Mouse (Mus musculus): ENCODE data around the gene Eddm3b. TPM values are rescaled to one million over a fixed set of nuclear protein-coding genes. Genes with fewer than 3 reads are reported as not detected.
A peak's percentile ranks its signal among the peaks of the same experiment; 100 is the strongest.

Gene Eddm3b
- polyA plus RNA-seq (2016; fragmentation: Nextera tagmentation; extraction: Ambion mirVana) = not detected in 2 replicates

DNA sequence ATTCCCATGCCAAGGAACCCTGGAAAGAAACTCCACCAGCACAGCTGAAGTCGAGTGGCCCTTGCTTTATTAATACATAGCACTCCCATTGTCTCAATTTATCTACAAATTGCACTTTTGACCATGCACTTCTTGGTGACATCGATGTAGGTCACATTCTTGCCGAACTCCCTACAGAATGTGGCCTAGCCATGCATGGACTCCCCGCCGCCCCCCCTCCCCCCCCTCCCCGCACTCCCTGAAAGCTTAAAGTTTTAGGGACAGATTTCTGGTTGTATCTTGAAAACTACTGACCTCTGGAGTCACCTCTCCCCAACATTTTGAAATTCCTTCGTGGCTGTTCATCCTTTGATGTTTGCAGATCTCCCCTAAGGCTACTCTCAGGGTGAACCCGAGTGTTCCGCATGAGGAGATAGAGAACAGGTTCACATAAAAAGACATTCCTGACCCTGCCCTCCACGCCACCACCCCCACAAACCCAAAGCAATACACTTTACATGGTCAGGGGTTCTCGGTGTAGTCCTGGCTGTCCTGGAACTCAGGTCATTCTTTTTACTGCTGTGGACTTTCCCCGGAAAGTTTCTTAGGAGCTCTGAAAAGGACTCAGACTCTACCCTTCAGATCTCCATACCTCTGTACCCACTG lies at the start of gene Eddm3b:
Gene Eddm3b (plus strand): TSS at position 511 of the 645 bp plus-strand sequence.
- no peak for DNase-seq (ENCODE audit: low spot score)
- no peak within 1 kb of the TSS for H3K27ac ChIP-seq
- no peaks in the 10 kb centered on the region for H3K4me1 ChIP-seq
- 53% methylated on average over 12 of the region's 12 CpGs for WGBS
- no peaks in the 10 kb centered on the region for H3K9me3 ChIP-seq (replicated peaks)
- no peaks in the 10 kb centered on the region for H3K27me3 ChIP-seq (ENCODE audit: low read depth, poor library complexity, severe bottlenecking)
- no peaks in the 10 kb centered on the region for H3K36me3 ChIP-seq
- no peak within 1 kb of the TSS for H3K4me3 ChIP-seq

DNA sequence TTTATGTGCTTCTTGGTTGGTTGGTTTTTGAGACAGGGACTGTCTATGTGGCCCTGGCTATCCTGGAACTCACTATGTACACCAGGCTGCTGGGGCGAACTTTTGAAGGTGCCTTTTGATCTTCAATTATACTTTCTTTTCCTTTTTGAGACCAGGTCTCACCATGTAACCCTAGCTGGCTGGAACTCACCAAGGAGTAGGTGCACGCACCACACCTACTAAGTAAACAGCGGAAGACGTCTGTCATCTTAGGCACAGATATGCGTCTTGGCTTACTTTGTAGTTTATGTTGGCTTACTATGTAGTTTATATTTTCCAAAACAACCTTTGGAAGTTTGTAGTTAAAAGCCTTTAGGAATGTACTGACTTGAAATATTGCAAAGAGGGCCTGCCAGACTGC lies 45.3 kb upstream of the Eddm3b start:
- 91% methylated on average over 5 of the region's 5 CpGs for WGBS
- Histone ChIP-seq H3K36me3 (no peaks in the 10 kb centered on the region), H3K4me1 (0 out of 2 replicates have a peak, but pooled peaks cover 5% of the 10 kb centered on the region), H3K4me3 (no peak overlapping the region), H3K27ac (no peak overlapping the region), H3K9me3 (replicated peaks) (no peaks in the 10 kb centered on the region), H3K27me3 (ENCODE audit: low read depth, poor library complexity, severe bottlenecking) (no peaks in the 10 kb centered on the region)
- DNase-seq (ENCODE audit: low spot score) = no peak

DNA sequence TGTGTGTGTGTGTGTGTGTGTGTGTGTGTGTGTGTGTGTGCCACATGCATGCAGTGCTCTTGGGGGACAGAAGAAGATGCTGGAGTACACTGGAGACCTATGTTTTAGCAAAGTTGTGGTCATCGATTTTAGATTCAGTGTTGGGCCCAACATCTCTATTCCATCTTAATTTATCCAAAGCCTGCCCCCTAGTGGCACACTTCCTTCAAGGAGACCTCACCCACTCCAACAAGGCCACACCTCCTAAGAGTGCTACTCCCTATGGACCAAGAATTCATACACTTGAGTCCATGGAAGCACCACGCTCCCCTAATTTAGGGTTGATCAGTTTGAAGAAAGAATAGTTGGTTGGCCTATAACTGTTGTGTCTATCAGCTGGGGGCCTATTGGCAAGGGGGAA lies 44.6 kb upstream of the Eddm3b start:
- Histone ChIP-seq H3K27ac (no peak overlapping the region), H3K9me3 (replicated peaks) (no peaks in the 10 kb centered on the region), H3K36me3 (no peaks in the 10 kb centered on the region), H3K27me3 (ENCODE audit: low read depth, poor library complexity, severe bottlenecking) (no peaks in the 10 kb centered on the region), H3K4me3 (no peak overlapping the region), H3K4me1 (0 out of 2 replicates have a peak, but pooled peaks cover 5% of the 10 kb centered on the region)
- WGBS = 79% methylated on average over 2 of the region's 2 CpGs
- DNase-seq (ENCODE audit: low spot score) = no peak

DNA sequence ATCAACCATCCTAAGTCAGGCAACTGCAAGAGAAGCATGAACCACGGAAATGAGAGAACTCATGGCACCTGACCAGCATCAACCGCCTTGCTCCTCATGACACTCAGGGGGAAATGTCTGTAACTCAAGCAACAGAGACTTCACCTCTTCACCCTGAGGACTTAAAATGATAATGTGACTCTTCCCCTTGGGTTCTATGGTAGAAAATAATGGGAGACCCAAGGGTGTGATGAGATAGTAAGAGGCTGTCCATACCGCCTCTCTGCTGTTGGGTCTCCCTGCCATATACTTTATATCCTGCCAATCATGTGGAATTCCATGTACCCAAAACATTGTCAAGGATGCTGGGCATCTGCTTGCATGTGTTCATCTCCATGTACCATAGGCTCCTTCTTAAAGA lies 39.9 kb upstream of the Eddm3b start, which contains the start of gene Olfr750:
Gene Olfr750 (minus strand): TSS at position 101 of the 400 bp plus-strand sequence.
- no peak for DNase-seq (ENCODE audit: low spot score)
- no peak within 1 kb of the TSS for H3K27ac ChIP-seq
- H3K36me3 ChIP-seq = no peaks in the 10 kb centered on the region
- H3K27me3 ChIP-seq (ENCODE audit: low read depth, poor library complexity, severe bottlenecking) = no peaks in the 10 kb centered on the region
- WGBS = 83% methylated on average over 3 of the region's 3 CpGs
- no peak within 1 kb of the TSS for H3K4me3 ChIP-seq
- no peaks in the 10 kb centered on the region for H3K4me1 ChIP-seq
- H3K9me3 ChIP-seq (replicated peaks) = no peaks in the 10 kb centered on the region

DNA sequence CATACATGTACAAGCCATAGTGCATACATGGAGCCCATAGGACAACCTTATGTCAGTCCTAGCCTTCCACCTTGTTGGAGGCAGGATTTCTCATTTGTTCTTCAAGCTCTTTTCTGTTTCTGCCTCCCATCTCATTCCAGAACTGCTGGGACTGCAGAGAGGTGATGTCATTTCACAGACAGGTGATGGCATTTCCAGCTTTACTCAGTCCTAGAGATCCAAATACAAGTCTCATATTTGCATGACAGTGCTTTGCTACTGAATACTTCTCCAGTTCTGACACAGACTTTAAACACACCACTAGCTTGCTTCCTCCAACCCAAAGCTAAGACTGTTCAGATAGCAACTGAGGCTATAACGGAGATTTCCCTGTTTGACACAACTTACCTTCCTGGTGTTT lies 35.0 kb upstream of the Eddm3b start:
- Histone ChIP-seq H3K27me3 (ENCODE audit: low read depth, poor library complexity, severe bottlenecking) (peaks cover 3% of the 10 kb centered on the region; the same call in 1 of the 2 replicates), H3K27ac (no peak overlapping the region)

DNA sequence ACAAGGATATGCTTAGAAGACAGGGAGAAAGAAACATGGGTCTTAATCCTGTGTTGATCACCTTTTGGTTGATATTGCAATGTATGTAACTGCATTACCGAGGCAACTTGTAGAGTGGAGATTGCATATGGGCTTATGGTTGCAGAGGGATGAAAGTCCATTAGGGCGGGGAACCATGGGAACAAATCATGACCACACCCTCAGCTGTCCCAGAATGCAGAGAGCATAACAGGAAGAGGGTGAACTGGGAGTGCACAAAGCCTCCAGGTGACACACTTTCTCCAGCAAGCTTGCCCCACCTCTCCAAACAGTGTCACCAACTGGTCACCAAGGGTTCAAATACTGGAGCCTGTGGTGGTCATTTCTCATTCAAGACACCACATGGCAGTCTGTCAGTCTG lies 33.2 kb upstream of the Eddm3b start:
- Histone ChIP-seq H3K4me1 (peaks cover 11% of the 10 kb centered on the region; the same call in 1 of the 2 replicates), H3K27me3 (ENCODE audit: low read depth, poor library complexity, severe bottlenecking) (peaks cover 3% of the 10 kb centered on the region; the same call in 1 of the 2 replicates), H3K4me3 (no peak overlapping the region), H3K36me3 (no peaks in the 10 kb centered on the region), H3K27ac (no peak overlapping the region), H3K9me3 (replicated peaks) (no peaks in the 10 kb centered on the region)
- 87% methylated on average over 2 of the region's 2 CpGs for WGBS
- DNase-seq (ENCODE audit: low spot score) = no peak

More for the DNA sequence above, 35.0 kb upstream of the Eddm3b start:
- Histone ChIP-seq H3K4me3 (no peak overlapping the region), H3K36me3 (no peaks in the 10 kb centered on the region), H3K4me1 (peaks cover 11% of the 10 kb centered on the region; the same call in 1 of the 2 replicates), H3K9me3 (replicated peaks) (no peaks in the 10 kb centered on the region)
- WGBS = 82% methylated on average over 1 of the region's 1 CpGs
- no peak for DNase-seq (ENCODE audit: low spot score)

DNA sequence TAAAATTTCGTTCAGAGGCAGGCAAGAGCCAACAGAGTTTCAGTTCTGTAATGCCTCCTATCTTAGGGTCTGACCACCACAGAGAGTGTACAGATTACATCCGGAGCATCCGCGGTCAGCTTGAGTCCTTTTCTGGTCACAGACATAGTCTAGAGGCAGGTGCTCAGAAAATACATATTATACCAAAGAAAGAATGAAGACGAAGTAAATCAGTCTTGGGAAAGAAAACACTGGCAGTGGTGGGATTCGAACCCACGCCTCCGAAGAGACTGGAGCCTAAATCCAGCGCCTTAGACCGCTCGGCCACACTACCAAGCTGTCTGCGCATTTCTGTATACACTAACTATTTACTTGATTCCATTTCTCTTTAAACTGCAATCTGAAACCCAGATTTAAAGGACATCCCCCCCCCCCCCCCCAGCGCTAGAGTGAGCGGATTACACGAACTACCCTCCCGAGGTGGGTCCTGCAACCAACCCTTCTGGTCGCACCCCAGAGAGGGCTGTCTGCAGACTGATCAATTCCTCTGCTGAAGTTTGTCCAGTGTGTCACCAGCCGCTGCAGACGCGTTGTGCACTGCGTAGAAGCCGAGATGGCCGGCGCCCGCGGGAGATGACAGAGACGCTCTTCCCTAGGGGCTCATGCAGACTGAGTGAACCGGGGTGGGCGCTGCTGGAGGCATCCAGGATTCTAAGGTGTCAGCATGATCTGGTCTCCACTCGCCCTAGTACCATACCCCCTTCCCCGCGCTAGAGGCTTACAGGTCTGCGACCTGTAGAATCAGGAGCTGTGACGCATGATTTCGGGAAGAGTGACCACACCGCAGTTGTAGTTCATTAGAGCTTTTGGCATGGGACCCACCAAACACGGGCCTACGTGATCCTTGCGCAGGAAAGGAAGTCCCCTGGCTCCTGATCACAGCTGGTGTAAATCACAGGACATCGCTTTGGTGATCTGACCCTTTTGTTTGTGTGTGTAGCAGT lies 31.3 kb upstream of the Eddm3b start:
- Histone ChIP-seq H3K4me1 (peaks cover 11% of the 10 kb centered on the region; the same call in 1 of the 2 replicates), H3K9me3 (replicated peaks) (no peaks in the 10 kb centered on the region), H3K27ac (peak overlapping the region; percentile 3; the same call in 1 of the 2 replicates), H3K4me3 (peak overlapping the region; percentile 63), H3K36me3 (no peaks in the 10 kb centered on the region), H3K27me3 (ENCODE audit: low read depth, poor library complexity, severe bottlenecking) (peaks cover 3% of the 10 kb centered on the region; the same call in 1 of the 2 replicates)
- 3% methylated on average over 40 of the region's 40 CpGs for WGBS
- peak; percentile 70 for DNase-seq (ENCODE audit: low spot score)

DNA sequence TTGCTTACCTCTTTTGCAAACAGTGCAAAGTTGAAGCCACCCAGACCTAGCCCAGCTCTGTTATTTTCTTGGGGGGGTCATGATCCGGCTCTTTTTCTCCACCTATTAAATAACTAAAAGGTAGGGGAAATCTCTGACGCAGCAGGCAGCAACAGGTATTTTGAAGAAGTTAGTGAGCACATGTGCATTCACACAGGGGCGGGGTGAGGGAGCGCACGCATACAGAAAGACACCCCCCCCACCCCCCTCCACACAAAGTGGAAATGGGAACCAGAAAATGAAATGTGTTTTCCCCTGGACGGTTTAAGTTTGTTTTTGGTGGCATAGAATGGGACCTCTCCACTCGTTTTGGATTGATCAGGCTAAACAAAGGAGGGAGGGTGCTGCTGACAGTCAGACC lies 30.4 kb upstream of the Eddm3b start:
- no peaks in the 10 kb centered on the region for H3K36me3 ChIP-seq
- WGBS = 15% methylated on average over 7 of the region's 7 CpGs
- H3K27ac ChIP-seq = no peak overlapping the region
- H3K27me3 ChIP-seq (ENCODE audit: low read depth, poor library complexity, severe bottlenecking) = peaks cover 3% of the 10 kb centered on the region; the same call in 1 of the 2 replicates
- H3K9me3 ChIP-seq (replicated peaks) = no peaks in the 10 kb centered on the region
- H3K4me1 ChIP-seq = peaks cover 11% of the 10 kb centered on the region; the same call in 1 of the 2 replicates
- peak overlapping the region; percentile 63 for H3K4me3 ChIP-seq
- no peak for DNase-seq (ENCODE audit: low spot score)

DNA sequence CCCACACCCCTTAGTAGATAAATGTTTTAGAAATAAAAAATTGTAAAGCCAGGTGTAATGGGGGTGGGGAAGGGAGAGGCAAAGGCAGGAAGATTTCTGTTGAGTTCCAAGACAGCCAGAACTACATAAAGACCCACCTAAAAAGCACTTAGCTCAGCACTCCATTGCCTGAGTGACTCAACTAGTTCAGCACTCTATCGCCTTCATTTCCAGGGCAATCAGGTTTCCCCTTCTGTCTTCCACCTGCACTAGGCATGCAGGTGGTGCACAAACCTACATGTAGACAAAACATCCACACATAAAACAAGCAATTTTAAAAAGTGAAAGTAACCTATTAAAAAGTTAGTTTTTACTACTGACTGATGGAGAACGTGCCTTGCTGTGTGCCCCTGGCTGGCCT lies 29.1 kb upstream of the Eddm3b start:
- no peak for DNase-seq (ENCODE audit: low spot score)
- no peaks in the 10 kb centered on the region for H3K36me3 ChIP-seq
- 84% methylated on average over 2 of the region's 2 CpGs for WGBS
- peaks cover 11% of the 10 kb centered on the region; the same call in 1 of the 2 replicates for H3K4me1 ChIP-seq
- H3K27ac ChIP-seq = no peak overlapping the region
- no peaks in the 10 kb centered on the region for H3K9me3 ChIP-seq (replicated peaks)
- peaks cover 3% of the 10 kb centered on the region; the same call in 1 of the 2 replicates for H3K27me3 ChIP-seq (ENCODE audit: low read depth, poor library complexity, severe bottlenecking)
- H3K4me3 ChIP-seq = no peak overlapping the region

DNA sequence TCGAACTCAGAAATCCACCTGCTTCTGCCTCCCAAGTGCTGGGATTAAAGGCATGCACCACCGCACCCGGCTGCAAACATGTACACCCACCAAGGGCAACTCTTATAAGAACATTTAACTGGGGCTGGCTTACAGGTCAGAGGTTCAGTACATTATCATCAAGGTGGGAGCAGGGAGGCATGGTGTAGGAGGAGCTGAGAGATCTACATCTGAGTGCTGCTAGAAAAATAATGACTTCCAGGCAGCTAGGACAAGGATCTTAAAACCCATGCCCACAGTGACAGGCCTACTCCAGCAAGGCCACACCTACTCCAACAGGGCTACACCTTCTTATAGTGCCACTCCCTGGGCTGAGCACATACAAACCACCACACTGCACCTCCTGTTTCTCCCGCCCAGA lies 28.3 kb upstream of the Eddm3b start:
- Histone ChIP-seq H3K4me1 (peaks cover 11% of the 10 kb centered on the region; the same call in 1 of the 2 replicates), H3K36me3 (no peaks in the 10 kb centered on the region), H3K9me3 (replicated peaks) (no peaks in the 10 kb centered on the region), H3K27me3 (ENCODE audit: low read depth, poor library complexity, severe bottlenecking) (peaks cover 3% of the 10 kb centered on the region; the same call in 1 of the 2 replicates), H3K4me3 (no peak overlapping the region), H3K27ac (no peak overlapping the region)
- no peak for DNase-seq (ENCODE audit: low spot score)
- 81% methylated on average over 4 of the region's 4 CpGs for WGBS

DNA sequence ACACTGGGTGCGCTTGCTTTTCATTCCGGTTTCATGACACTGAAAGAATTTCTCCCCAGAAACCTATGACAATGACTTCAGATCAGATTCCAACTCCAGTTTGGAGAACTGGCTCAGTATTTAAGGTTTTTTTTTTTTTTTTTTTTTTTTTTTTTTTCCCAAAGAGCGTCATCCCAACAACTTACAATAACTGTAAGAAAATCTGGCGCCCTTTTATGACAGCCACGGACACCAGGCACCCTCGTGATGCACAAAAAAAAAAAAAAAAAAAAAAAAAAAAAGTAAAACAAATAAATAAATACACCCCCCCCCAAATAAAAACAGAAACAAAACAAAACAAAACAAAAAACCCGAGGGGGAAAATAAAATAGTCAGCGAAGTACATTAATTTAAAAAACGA lies 26.5 kb upstream of the Eddm3b start:
- no peak for DNase-seq (ENCODE audit: low spot score)
- H3K27ac ChIP-seq = no peak overlapping the region
- peaks cover 11% of the 10 kb centered on the region; the same call in 1 of the 2 replicates for H3K4me1 ChIP-seq
- H3K9me3 ChIP-seq (replicated peaks) = no peaks in the 10 kb centered on the region
- no peaks in the 10 kb centered on the region for H3K36me3 ChIP-seq
- peak overlapping the region; percentile 80 for H3K4me3 ChIP-seq
- WGBS = 14% methylated on average over 9 of the region's 9 CpGs
- no peaks in the 10 kb centered on the region for H3K27me3 ChIP-seq (ENCODE audit: low read depth, poor library complexity, severe bottlenecking)

DNA sequence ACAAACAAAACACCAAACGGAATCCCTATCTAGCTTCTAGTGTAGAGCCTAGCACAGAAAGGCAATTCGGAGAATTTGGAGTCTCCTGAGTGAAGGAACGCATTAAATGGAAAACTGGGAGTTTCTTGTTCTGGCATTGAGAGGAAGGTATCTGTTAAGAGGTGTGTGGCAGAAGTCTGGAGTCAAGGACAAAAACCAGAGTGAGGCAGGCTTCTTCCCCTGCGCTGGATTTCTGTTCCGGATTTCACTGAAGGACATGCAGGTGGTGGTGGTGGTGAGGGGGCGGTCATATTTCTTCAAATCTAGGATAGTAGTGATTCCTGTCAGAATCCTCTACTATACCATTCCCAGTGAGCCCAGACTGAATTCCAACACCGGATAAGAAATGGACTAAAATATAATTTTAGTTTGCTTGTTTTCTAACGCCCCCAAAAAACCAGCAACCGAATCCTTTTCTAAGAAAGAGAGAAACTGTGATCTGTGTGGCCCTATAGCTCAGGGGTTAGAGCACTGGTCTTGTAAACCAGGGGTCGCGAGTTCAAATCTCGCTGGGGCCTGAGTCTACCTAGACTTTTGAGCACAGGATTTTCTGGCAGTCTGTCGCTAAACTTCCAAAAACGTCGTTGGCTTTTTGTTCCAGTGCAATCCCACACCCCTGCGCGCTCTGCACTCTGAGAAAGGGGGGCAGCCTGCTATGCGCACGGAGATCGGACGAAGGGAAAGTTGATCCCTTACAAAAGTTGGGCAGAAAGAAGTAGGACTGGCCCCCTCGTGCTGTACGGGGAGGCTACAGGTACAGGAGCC lies 25.9 kb upstream of the Eddm3b start:
- H3K27me3 ChIP-seq (ENCODE audit: low read depth, poor library complexity, severe bottlenecking) = no peaks in the 10 kb centered on the region
- no peaks in the 10 kb centered on the region for H3K9me3 ChIP-seq (replicated peaks)
- peak overlapping the region; percentile 80 for H3K4me3 ChIP-seq
- H3K27ac ChIP-seq = peak overlapping the region; percentile 53; the same call in 1 of the 2 replicates
- peak; percentile 82 for DNase-seq (ENCODE audit: low spot score)
- H3K36me3 ChIP-seq = no peaks in the 10 kb centered on the region
- WGBS = under 1% methylated on average over 23 of the region's 23 CpGs
- peaks cover 6% of the 10 kb centered on the region; the same call in 1 of the 2 replicates for H3K4me1 ChIP-seq
